Comparison of ENCODE assay signal across 8 mouse cellular contexts in the genomic region with DNA sequence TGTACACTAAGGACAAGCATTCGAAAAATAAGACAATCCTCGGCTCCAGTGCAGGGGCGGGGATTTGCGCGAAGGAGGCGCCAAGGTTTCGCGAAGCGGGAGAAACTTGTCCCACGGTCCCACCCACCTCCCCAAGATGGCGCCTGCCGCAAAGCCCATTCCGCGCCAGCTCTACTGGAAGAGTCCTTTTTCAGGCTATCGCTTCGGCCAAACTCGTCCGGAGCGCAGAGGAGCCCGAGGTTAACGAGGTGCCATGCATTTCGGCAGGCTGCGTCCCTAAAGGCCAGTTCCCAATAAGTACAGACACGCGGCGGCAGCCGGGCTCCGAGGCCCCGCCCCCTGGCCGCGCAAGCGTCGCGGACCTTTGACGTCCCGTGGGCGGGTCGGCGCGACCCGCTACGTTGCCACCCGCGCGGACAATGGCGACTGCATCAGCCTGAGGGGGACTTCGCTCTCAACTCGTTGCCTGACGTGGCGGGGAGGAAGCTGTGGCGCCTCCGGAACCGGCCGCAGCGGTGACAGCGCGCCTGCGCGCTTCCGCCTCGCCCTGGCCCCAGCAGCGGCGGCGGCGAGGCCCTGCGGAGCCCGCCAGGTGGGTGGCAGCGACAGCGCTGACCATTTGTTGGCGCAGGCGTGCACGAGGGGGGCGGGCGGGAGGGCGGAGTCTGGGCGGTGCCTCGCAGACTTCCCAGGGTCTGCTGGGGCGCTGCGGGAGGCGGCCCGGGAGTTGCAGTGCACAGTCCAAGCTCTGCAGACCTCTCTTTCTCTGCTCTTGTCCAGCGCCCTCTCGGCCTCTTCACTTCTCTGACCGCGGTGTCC. TPM values are rescaled to one million over a fixed set of nuclear protein-coding genes. Genes with fewer than 3 reads are reported as not detected.
DNase-seq lines count a peak whose midpoint lies in the region; ATAC-seq and TF ChIP-seq lines count a peak whose summit lies in the region.

A gene (plus strand): TSS at position 410 of the 819 bp plus-strand sequence.

- peak; percentile 46 for TF ChIP-seq POLR2A in brain, embryonic 14.5 days (IDR thresholded peaks at IDR 0.05; ENCODE audit: borderline replicate concordance, extremely low read depth, insufficient read depth, insufficient read length, poor library complexity, severe bottlenecking)

- peak within 1 kb of the TSS; percentile 64 for H3K4me2 ChIP-seq in heart, embryonic 11.5 days
- H3K4me2 ChIP-seq in kidney, embryonic 16.5 days (replicated peaks; ENCODE audit: low read depth, low read length): peak within 1 kb of the TSS; percentile 63
- peak within 1 kb of the TSS; percentile 55 for H3K4me2 ChIP-seq in liver, embryonic 11.5 days
- H3K4me2 ChIP-seq in stomach, embryonic 14.5 days (replicated peaks; ENCODE audit: low read depth, low read length): peak within 1 kb of the TSS; percentile 53

- peak within 1 kb of the TSS; percentile 43 for H3K4me3 ChIP-seq in C2C12 (ENCODE audit: insufficient read depth, poor library complexity, severe bottlenecking)
- H3K4me3 ChIP-seq in erythroblast, embryonic 14.5 days (replicated peaks): peak within 1 kb of the TSS; percentile 87
- H3K4me3 ChIP-seq in heart, embryonic 11.5 days (ENCODE audit: low read depth, low read length): peak within 1 kb of the TSS; percentile 56
- peak within 1 kb of the TSS; percentile 55 for H3K4me3 ChIP-seq in kidney, embryonic 16.5 days (ENCODE audit: low read length)
- H3K4me3 ChIP-seq in liver, embryonic 11.5 days (ENCODE audit: low read depth, low read length): peak within 1 kb of the TSS; percentile 60
- peak within 1 kb of the TSS; percentile 45 for H3K4me3 ChIP-seq in stomach, embryonic 14.5 days (ENCODE audit: low read depth, low read length)

- H3K79me3 ChIP-seq in C2C12 (ENCODE audit: low read depth): peaks cover 2% of the 10 kb centered on the region

- peaks cover 8% of the 10 kb centered on the region for H3K9me3 ChIP-seq in erythroblast, embryonic 14.5 days (ENCODE audit: control insufficient read depth, low read length)
- no peaks in the 10 kb centered on the region for H3K9me3 ChIP-seq in heart, embryonic 11.5 days (replicated peaks; ENCODE audit: control insufficient read depth, low read length)
- 0 out of 2 replicates have a peak, but pooled peaks cover 2% of the 10 kb centered on the region for H3K9me3 ChIP-seq in kidney, embryonic 16.5 days (ENCODE audit: low read length)
- H3K9me3 ChIP-seq in liver, embryonic 11.5 days (ENCODE audit: control insufficient read depth, low read length): no peaks in the 10 kb centered on the region
- H3K9me3 ChIP-seq in stomach, embryonic 14.5 days (ENCODE audit: control insufficient read depth, low read depth, low read length): no peaks in the 10 kb centered on the region

- peak within 1 kb of the TSS; percentile 77 for H3K9ac ChIP-seq in heart, embryonic 11.5 days (ENCODE audit: low read depth, low read length)
- H3K9ac ChIP-seq in kidney, embryonic 16.5 days (replicated peaks; ENCODE audit: low read length): peak within 1 kb of the TSS; percentile 76
- peak within 1 kb of the TSS; percentile 74 for H3K9ac ChIP-seq in liver, embryonic 11.5 days (ENCODE audit: low read depth, low read length)
- peak within 1 kb of the TSS; percentile 63 for H3K9ac ChIP-seq in stomach, embryonic 14.5 days (replicated peaks; ENCODE audit: low read depth, low read length)

- TF ChIP-seq CTCF in C2C12 (IDR thresholded peaks at IDR 0.05; ENCODE audit: control insufficient read depth, insufficient read depth, insufficient read length): no peak
- TF ChIP-seq CTCF in brain, embryonic 14.5 days (IDR thresholded peaks at IDR 0.05; ENCODE audit: borderline replicate concordance, extremely low read depth, insufficient read depth, insufficient read length): no peak

- WGBS in heart, embryonic 11.5 days (ENCODE audit: insufficient replicate concordance): 13% methylated on average over 82 of the region's 85 CpGs
- 15% methylated on average over 72 of the region's 85 CpGs for WGBS in kidney, embryonic 16.5 days
- WGBS in liver, embryonic 11.5 days: 14% methylated on average over 68 of the region's 85 CpGs
- WGBS in stomach, embryonic 14.5 days: 25% methylated on average over 54 of the region's 85 CpGs

- H3ac ChIP-seq in C2C12 (ENCODE audit: control insufficient read depth, insufficient read length, low read depth): peak within 1 kb of the TSS; percentile 80

- no peaks in the 10 kb centered on the region for H3K27me3 ChIP-seq in C2C12 (ENCODE audit: control insufficient read depth, insufficient read depth, insufficient read length)
- no peaks in the 10 kb centered on the region; the same call in 1 of the 2 replicates for H3K27me3 ChIP-seq in erythroblast, embryonic 14.5 days (ENCODE audit: control insufficient read depth)
- no peaks in the 10 kb centered on the region for H3K27me3 ChIP-seq in heart, embryonic 11.5 days (ENCODE audit: control insufficient read depth, insufficient read depth, low read length)
- H3K27me3 ChIP-seq in kidney, embryonic 16.5 days (ENCODE audit: insufficient read depth, low read length): no peaks in the 10 kb centered on the region
- H3K27me3 ChIP-seq in liver, embryonic 11.5 days (replicated peaks; ENCODE audit: control insufficient read depth, insufficient read depth, low read length): no peaks in the 10 kb centered on the region
- no peaks in the 10 kb centered on the region for H3K27me3 ChIP-seq in stomach, embryonic 14.5 days (ENCODE audit: control insufficient read depth, insufficient read depth, low read length)

- peak within 1 kb of the TSS; percentile 93 for H3K27ac ChIP-seq in heart, embryonic 11.5 days (ENCODE audit: low read depth, low read length)
- peak within 1 kb of the TSS; percentile 94 for H3K27ac ChIP-seq in kidney, embryonic 16.5 days (ENCODE audit: low read length)
- H3K27ac ChIP-seq in liver, embryonic 11.5 days (ENCODE audit: low read depth, low read length): peak within 1 kb of the TSS; percentile 80
- H3K27ac ChIP-seq in stomach, embryonic 14.5 days (ENCODE audit: low read length): peak within 1 kb of the TSS; percentile 93

- H3K4me1 ChIP-seq in erythroblast, embryonic 14.5 days (ENCODE audit: control insufficient read depth): peaks cover 8% of the 10 kb centered on the region
- H3K4me1 ChIP-seq in heart, embryonic 11.5 days (ENCODE audit: control insufficient read depth, insufficient read depth, low read length): no peaks in the 10 kb centered on the region
- no peaks in the 10 kb centered on the region for H3K4me1 ChIP-seq in kidney, embryonic 16.5 days (ENCODE audit: insufficient read depth, low read length)
- no peaks in the 10 kb centered on the region for H3K4me1 ChIP-seq in liver, embryonic 11.5 days (replicated peaks; ENCODE audit: control insufficient read depth, insufficient read depth, low read length)
- H3K4me1 ChIP-seq in stomach, embryonic 14.5 days (ENCODE audit: control insufficient read depth, insufficient read depth, low read length): no peaks in the 10 kb centered on the region

- H3K79me2 ChIP-seq in C2C12 (ENCODE audit: control insufficient read depth, insufficient read depth): peaks cover 14% of the 10 kb centered on the region

- ATAC-seq in heart, embryonic 11.5 days (replicated peaks; ENCODE audit: insufficient number of reproducible peaks, low FRiP score, low TSS enrichment): peak; percentile 97
- ATAC-seq in kidney, embryonic 16.5 days (ENCODE audit: low FRiP score, low TSS enrichment): peak; percentile 98
- ATAC-seq in liver, embryonic 11.5 days (replicated peaks; ENCODE audit: low FRiP score): peak; percentile 97
- peak; percentile 95 for ATAC-seq in stomach, embryonic 14.5 days (ENCODE audit: insufficient number of reproducible peaks, insufficient read depth, low FRiP score, low read depth)

- H3K36me3 ChIP-seq in C2C12 (ENCODE audit: control insufficient read depth, insufficient read depth): peaks cover 5% of the 10 kb centered on the region
- H3K36me3 ChIP-seq in erythroblast, embryonic 14.5 days (ENCODE audit: control insufficient read depth): peaks cover 27% of the 10 kb centered on the region
- H3K36me3 ChIP-seq in heart, embryonic 11.5 days (ENCODE audit: control insufficient read depth, insufficient read depth, low read length): no peaks in the 10 kb centered on the region
- no peaks in the 10 kb centered on the region; the same call in 1 of the 2 replicates for H3K36me3 ChIP-seq in kidney, embryonic 16.5 days (ENCODE audit: insufficient read depth, low read length)
- no peaks in the 10 kb centered on the region for H3K36me3 ChIP-seq in liver, embryonic 11.5 days (ENCODE audit: control insufficient read depth, insufficient read depth, low read length)
- H3K36me3 ChIP-seq in stomach, embryonic 14.5 days (ENCODE audit: control insufficient read depth, insufficient read depth, low read length): 0 out of 2 replicates have a peak, but pooled peaks cover 2% of the 10 kb centered on the region

- DNase-seq in brain, embryonic 14.5 days (ENCODE audit: low read depth): peak; percentile 92
- peak; percentile 79 for DNase-seq in liver, embryonic 11.5 days (ENCODE audit: low spot score)
- peak; percentile 90 for DNase-seq in naive thymus-derived CD4-positive, alpha-beta T cell, adult 2 months (ENCODE audit: low read depth)

TF ChIP-seq in C2C12, 6 proteins besides CTCF, POLR2A, EP300 and RAD21:
- no peak for TF ChIP-seq MYOD1 (IDR thresholded peaks at IDR 0.05; ENCODE audit: control insufficient read depth, insufficient read length, low read depth)
- TF ChIP-seq CEBPB (IDR thresholded peaks at IDR 0.05; ENCODE audit: low read depth): no peak
- TF ChIP-seq FOSL1 (IDR thresholded peaks at IDR 0.05; ENCODE audit: insufficient read depth, low read length, poor library complexity, severe bottlenecking): no peak
- no peak for TF ChIP-seq MYOG (IDR thresholded peaks at IDR 0.05; ENCODE audit: control insufficient read depth, extremely low read depth, insufficient read length)
- TF ChIP-seq USF1 (IDR thresholded peaks at IDR 0.05; ENCODE audit: low read depth): no peak
- no peak for TF ChIP-seq MAX (IDR thresholded peaks at IDR 0.05)
TF ChIP-seq in C2C12: peak in this region for 0.

RNA-seq across cellular contexts. Expression of the gene that starts here (rescaled TPM):
- 12.6 TPM for polyA plus RNA-seq in C2C12 (2012; fragmentation: generic; extraction: Trizol)
- polyA plus RNA-seq in brain, embryonic 14.5 days (2012; rRNA removed): 31.2 and 42.4 TPM in 2 replicates
- 1.0 and 1.1 TPM in 2 replicates for polyA plus RNA-seq in erythroblast, embryonic 14.5 days (2012)
- polyA plus RNA-seq in heart, embryonic 11.5 days (2014; fragmentation: Nextera tagmentation; extraction: Ambion mirVana): 60.6 and 60.8 TPM in 2 replicates
- 63.9 and 65.8 TPM in 2 replicates for polyA plus RNA-seq in kidney, embryonic 16.5 days (2015; fragmentation: Nextera tagmentation; extraction: Ambion mirVana)
- polyA plus RNA-seq in liver, embryonic 11.5 days (2014; fragmentation: Nextera tagmentation; extraction: Ambion mirVana): 50.6 and 55.4 TPM in 2 replicates
- polyA plus RNA-seq in stomach, embryonic 14.5 days (2014; fragmentation: Nextera tagmentation; extraction: Ambion mirVana): 73.3 and 77.8 TPM in 2 replicates

Comparison
In these comparisons a context has a peak if more than half of its experiments do, and no peak if none do; other contexts are left out.
1. Peak in every context shown above with its lines: DNase-seq, ATAC-seq, H3K4me3 ChIP-seq and H3K27ac ChIP-seq.